Mouse (Mus musculus) CH12.LX (cell line): Measurements from ENCODE around the gene Dnm3. TPM values are rescaled to one million over a fixed set of nuclear protein-coding genes. Genes with fewer than 3 reads are reported as not detected.

ENCODE experiments used
- DNase-seq: peaks from one replicate; pipeline ENCODE4 v3.0.0-alpha.2; 2013; ENCODE audit errors: extremely low read depth
- H3K27ac ChIP-seq: 2 replicates; pipeline ENCODE4 v1.5.1; 2012; ENCODE audit warnings: low read depth, mild to moderate bottlenecking, control low read depth, moderate library complexity; ENCODE audit not compliant: insufficient read depth
- H3K27me3 ChIP-seq: replicated peaks from 2 replicates; pipeline ENCODE3; 2012; ENCODE audit warnings: inconsistent platforms
- H3K36me3 ChIP-seq, 2 experiments: replicated peaks in 1 of 2; 2 replicates each; pipeline versions ENCODE3 to v1.6.1; 2012; ENCODE audit warnings: inconsistent platforms in 1 of 2, low read length in 1 of 2, mild to moderate bottlenecking in 1 of 2, mixed read lengths in 1 of 2, moderate library complexity in 1 of 2; ENCODE audit not compliant: control insufficient read depth in 1 of 2, insufficient read depth in 1 of 2
- H3K4me1 ChIP-seq, 2 experiments: 2 replicates each; pipeline ENCODE4 v1.6.1; 2012; ENCODE audit warnings: inconsistent platforms in 1 of 2, moderate library complexity in 1 of 2; ENCODE audit not compliant: insufficient read depth in 2 of 2, control insufficient read depth in 1 of 2
- H3K4me2 ChIP-seq: 2 replicates; pipeline ENCODE4 v1.6.1; 2012; ENCODE audit warnings: low read depth, mild to moderate bottlenecking, control low read depth; ENCODE audit not compliant: poor library complexity, insufficient read depth, severe bottlenecking
- H3K4me3 ChIP-seq, 3 experiments: fragments of 150-350 bp in 1 of 3; sonication (generic) in 1 of 3; replicated peaks in 1 of 3; 2 replicates each; pipeline versions ENCODE3 to v1.5.1; 2011 to 2012; ENCODE audit warnings: low read depth in 2 of 3, low read length in 2 of 3, mild to moderate bottlenecking in 2 of 3, moderate library complexity in 2 of 3, control low read depth in 1 of 3, improper control_type of control experiment in 1 of 3, inconsistent platforms in 1 of 3, mixed read lengths in 1 of 3; ENCODE audit not compliant: poor library complexity in 1 of 3
- H3K79me2 ChIP-seq: replicated peaks from 2 replicates; pipeline ENCODE4 v1.6.1; 2012; ENCODE audit warnings: mild to moderate bottlenecking, moderate library complexity; ENCODE audit not compliant: control insufficient read depth, poor library complexity, insufficient read depth, severe bottlenecking; ENCODE audit errors: extremely low read depth
- H3K9ac ChIP-seq: 2 replicates; pipeline ENCODE4 v1.6.1; 2012; ENCODE audit warnings: low read depth, mild to moderate bottlenecking, control low read depth, moderate library complexity; ENCODE audit not compliant: insufficient read depth
- H3K9me3 ChIP-seq: replicated peaks from 2 replicates; pipeline ENCODE3; 2012; ENCODE audit warnings: low read length, inconsistent platforms, mixed read lengths
- BHLHE40 ChIP-seq: IDR thresholded peaks from 2 replicates; pipeline ENCODE4 v1.6.1; 2011; ENCODE audit warnings: mild to moderate bottlenecking, low read depth, low read length, improper control_type of control experiment
- CHD1 ChIP-seq: IDR thresholded peaks from 2 replicates; pipeline ENCODE4 v1.6.1; 2012; ENCODE audit warnings: low read depth, low read length, improper control_type of control experiment, inconsistent platforms
- CTCF ChIP-seq, 2 experiments: IDR thresholded peaks in 1 of 2; conservative IDR thresholded peaks in 1 of 2; 2 replicates each; pipeline ENCODE4 v1.5.1; 2011 to 2012; ENCODE audit warnings: low read depth in 2 of 2, low read length in 2 of 2, improper control_type of control experiment in 1 of 2, inconsistent platforms in 1 of 2, mild to moderate bottlenecking in 1 of 2, moderate library complexity in 1 of 2
- EP300 ChIP-seq: IDR thresholded peaks from 2 replicates; pipeline ENCODE4 v1.6.1; 2011; ENCODE audit warnings: low read length, improper control_type of control experiment
- ETS1 ChIP-seq: conservative IDR thresholded peaks from 2 replicates; pipeline ENCODE4 v1.6.1; 2012; ENCODE audit warnings: low read depth, mild to moderate bottlenecking, inconsistent platforms, low read length, improper control_type of control experiment, moderate library complexity
- GABPA ChIP-seq: IDR thresholded peaks from 2 replicates; pipeline ENCODE4 v1.6.1; 2012; ENCODE audit warnings: low read depth, low read length, improper control_type of control experiment, inconsistent platforms; ENCODE audit not compliant: insufficient replicate concordance
- HCFC1 ChIP-seq: IDR thresholded peaks from 2 replicates; pipeline ENCODE4 v1.6.1; 2012; ENCODE audit warnings: low read depth, mild to moderate bottlenecking, inconsistent platforms, low read length, improper control_type of control experiment
- IRF4 ChIP-seq: IDR thresholded peaks from 2 replicates; pipeline ENCODE4 v1.6.1; 2014; ENCODE audit warnings: low read depth, mild to moderate bottlenecking, inconsistent platforms, low read length, improper control_type of control experiment
- JUND ChIP-seq: conservative IDR thresholded peaks from 2 replicates; pipeline ENCODE4 v1.6.1; 2011; ENCODE audit warnings: low read depth, low read length, improper control_type of control experiment
- MAFK ChIP-seq: IDR thresholded peaks from 2 replicates; pipeline ENCODE4 v1.6.1; 2011; ENCODE audit warnings: low read length, improper control_type of control experiment; ENCODE audit not compliant: insufficient replicate concordance
- MXI1 ChIP-seq: IDR thresholded peaks from 2 replicates; pipeline ENCODE4 v1.6.1; 2011; ENCODE audit warnings: mild to moderate bottlenecking, low read depth, low read length, improper control_type of control experiment
- POLR2AphosphoS2 ChIP-seq: IDR thresholded peaks from 2 replicates; pipeline ENCODE4 v1.6.1; 2011; ENCODE audit warnings: low read depth, low read length, improper control_type of control experiment
- RAD21 ChIP-seq: IDR thresholded peaks from 2 replicates; pipeline ENCODE4 v1.6.1; 2011; ENCODE audit warnings: low read depth, mild to moderate bottlenecking, low read length, improper control_type of control experiment, moderate library complexity
- RCOR1 ChIP-seq: conservative IDR thresholded peaks from 2 replicates; pipeline ENCODE4 v1.6.1; 2012; ENCODE audit warnings: low read depth, mild to moderate bottlenecking, inconsistent platforms, low read length, improper control_type of control experiment
- SMC3 ChIP-seq: IDR thresholded peaks from 2 replicates; pipeline ENCODE4 v1.6.1; 2011; ENCODE audit warnings: low read depth, low read length, improper control_type of control experiment
- UBTF ChIP-seq: IDR thresholded peaks from 2 replicates; pipeline ENCODE4 v1.6.1; 2012; ENCODE audit warnings: low read depth, mild to moderate bottlenecking, inconsistent platforms, low read length, improper control_type of control experiment, moderate library complexity
- USF1 ChIP-seq: IDR thresholded peaks from 2 replicates; pipeline ENCODE4 v1.6.1; 2014; ENCODE audit warnings: low read depth, mild to moderate bottlenecking, inconsistent platforms, low read length, improper control_type of control experiment
- USF2 ChIP-seq: conservative IDR thresholded peaks from 2 replicates; pipeline ENCODE4 v1.6.1; 2011; ENCODE audit warnings: low read depth, low read length, improper control_type of control experiment
- ZKSCAN1 ChIP-seq: IDR thresholded peaks from 2 replicates; pipeline ENCODE4 v1.6.1; 2012; ENCODE audit warnings: low read depth, inconsistent platforms, low read length, improper control_type of control experiment, borderline replicate concordance
- dilution Hi-C: fragments of 300-500 bp; cut with MboI; formaldehyde crosslinking; loops from 2 replicates; pipeline ENCODE4 v1.14.3; 2020; ENCODE audit warnings: low sequenced_read_pairs; ENCODE audit not compliant: extremely low pct_unique_long_range_greater_than_20kb, extremely low pct_ligation_motif_present
- in situ Hi-C: fragments of 300-500 bp; cut with MboI; formaldehyde crosslinking; loops from 3 replicates; pipeline ENCODE4 v1.14.3; 2019; ENCODE audit warnings: low sequenced_read_pairs, low pct_ligation_motif_present, low pct_unique_long_range_greater_than_20kb, mixed read lengths
- polyA plus RNA-seq: library from polyadenylated mRNA; unstranded; fragments of >175 nt; gene quantifications from 2 replicates; pipeline ENCODE4 v1.2.1, GENCODE M21; 2012; ENCODE audit warnings: low read depth; ENCODE audit not compliant: insufficient read length
- total RNA-seq, 2 experiments: library from RNA; depleted of rRNA; stranded (reverse); fragments of 300-350 nt in 1 of 2; fragments of >200 nt in 1 of 2; gene quantifications; 2 replicates each; pipeline ENCODE4 v1.2.3; 2012 to 2014

Dnm3 gene
- total and polyA plus RNA-seq, 3 experiments: 3.6 to 9.5 (median 6.9) TPM

DNA sequence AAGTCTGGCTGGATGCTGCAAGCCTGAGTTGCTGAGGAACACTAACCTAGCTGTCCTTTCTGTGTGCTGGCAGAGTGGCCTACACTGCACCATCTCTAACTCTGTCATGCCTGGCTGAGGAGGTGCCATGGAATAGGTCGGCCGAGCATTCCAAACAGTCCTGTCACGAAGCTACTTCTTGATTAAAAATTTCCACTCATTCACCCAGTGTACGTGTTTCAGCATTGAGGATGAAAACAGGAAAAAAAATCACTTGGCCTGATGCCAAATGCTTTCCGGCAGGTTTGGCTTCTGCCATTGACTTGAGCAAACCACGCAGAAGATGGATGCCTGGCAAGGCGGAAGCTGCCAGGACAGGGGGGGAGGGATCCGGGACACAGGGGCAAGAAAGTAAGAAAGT is 24.3 kb downstream of the Dnm3 start:
- no peaks in the 10 kb centered on the region for H3K27me3 ChIP-seq
- no peaks in the 10 kb centered on the region for H3K36me3 ChIP-seq
- H3K4me1 ChIP-seq: no peaks in the 10 kb centered on the region
- dilution Hi-C loops (no loop called here), in situ Hi-C loops (no loop called here)
- H3K4me2 ChIP-seq: no peak overlapping the region
- no peak for DNase-seq
- no peaks in the 10 kb centered on the region for H3K79me2 ChIP-seq
- H3K4me3 ChIP-seq: no peak overlapping the region
- TF ChIP-seq USF2 (no peak), CHD1 (no peak), BHLHE40 (no peak), POLR2AphosphoS2 (no peak), GABPA (no peak)
- no peak overlapping the region for H3K9ac ChIP-seq
- no peak overlapping the region for H3K27ac ChIP-seq
- H3K9me3 ChIP-seq: no peaks in the 10 kb centered on the region

DNA sequence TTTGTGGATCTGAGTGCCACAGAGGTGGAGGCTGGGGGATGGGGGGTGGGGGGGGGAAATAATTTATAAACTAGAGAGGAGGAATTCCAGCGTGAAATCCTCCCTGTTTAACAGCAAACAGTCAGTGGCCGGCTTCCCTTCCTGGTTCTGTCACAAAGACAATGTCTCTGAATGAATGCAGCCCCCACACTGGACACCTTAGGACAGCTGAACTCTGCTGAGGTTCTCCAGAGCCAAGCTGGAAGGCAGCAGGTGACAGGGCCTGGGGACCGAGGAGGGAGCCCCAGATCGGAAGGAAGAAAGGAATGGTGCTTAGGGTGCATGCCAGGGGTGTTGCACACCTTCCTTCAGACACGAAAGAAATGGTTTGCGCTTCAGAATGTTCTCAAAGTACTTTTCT is 24.8 kb downstream of the Dnm3 start:
- no peaks in the 10 kb centered on the region for H3K27me3 ChIP-seq
- H3K4me3 ChIP-seq: no peak overlapping the region
- TF ChIP-seq USF2 (no peak), CHD1 (no peak), RCOR1 (no peak), RAD21 (no peak), MAFK (no peak), SMC3 (no peak), ETS1 (no peak), MXI1 (no peak), UBTF (no peak), JUND (no peak), BHLHE40 (no peak), CTCF (conservative IDR thresholded peaks at IDR 0.05 in 1 of 2, IDR thresholded peaks at IDR 0.05 in 1 of 2; ENCODE audit: low read depth in 2 of 2, low read length in 2 of 2) (no peak), USF1 (no peak), IRF4 (no peak), ZKSCAN1 (no peak), HCFC1 (no peak), POLR2AphosphoS2 (no peak), EP300 (no peak)
- TF ChIP-seq, all 38 proteins: peak for 0
- Histone ChIP-seq H3K79me2 (no peaks in the 10 kb centered on the region), H3K9ac (no peak overlapping the region), H3K4me1 (no peaks in the 10 kb centered on the region), H3K4me2 (no peak overlapping the region), H3K9me3 (no peaks in the 10 kb centered on the region), H3K27ac (no peak overlapping the region), H3K36me3 (no peaks in the 10 kb centered on the region)
- DNase-seq: no peak
- dilution Hi-C loops (no loop called here), in situ Hi-C loops (no loop called here)
